Mouse (Mus musculus) testis, postnatal 14 days (tissue): Measurements from ENCODE around the gene Hpdl.

Experiments used
- DNase-seq: peaks from one replicate; pipeline ENCODE4 v3.0.0; 2021; ENCODE audit warnings: low spot score

Gene Hpdl

GRCm38 (mm10) chr4:116799901-116800300, 21.6 kb downstream of the Hpdl start:
- no peak for DNase-seq

- DNase-seq = no peak
These were observed 24.9 kb downstream of the Hpdl start for GRCm38 (mm10) chr4:116796442-116797110.

GRCm38 (mm10) chr4:116794273-116794672, 27.2 kb downstream of the Hpdl start:
- no peak for DNase-seq

GRCm38 (mm10) chr4:116792453-116792852, 29.1 kb downstream of the Hpdl start:
- no peak for DNase-seq

- peak; percentile 67 for DNase-seq
These were observed 32.6 kb downstream of the Hpdl start for GRCm38 (mm10) chr4:116788956-116789355.

GRCm38 (mm10) chr4:116787985-116788760, 33.3 kb downstream of the Hpdl start:
- DNase-seq = no peak

- no peak for DNase-seq
These were observed 34.9 kb downstream of the Hpdl start for GRCm38 (mm10) chr4:116786587-116786986.

GRCm38 (mm10) chr4:116782171-116782570, 39.3 kb downstream of the Hpdl start:
- DNase-seq = no peak

- no peak for DNase-seq
These were observed 40.1 kb downstream of the Hpdl start for GRCm38 (mm10) chr4:116781366-116781765.

- DNase-seq = no peak
These were observed 41.0 kb downstream of the Hpdl start for GRCm38 (mm10) chr4:116780541-116780940.

- DNase-seq = no peak
These were observed 44.4 kb downstream of the Hpdl start for GRCm38 (mm10) chr4:116777079-116777478.

GRCm38 (mm10) chr4:116776391-116776790, 45.1 kb downstream of the Hpdl start:
- DNase-seq = no peak
